Mouse (Mus musculus) cerebellum, postnatal 36 days (tissue): ENCODE measurements around the gene Tmprss6.
A peak's percentile ranks its signal among the peaks of the same experiment; 100 is the strongest.

Experiments
- DNase-seq, 2 experiments: peaks; one replicate each; pipeline ENCODE4 v3.0.0; 2021 to 2022; ENCODE audit warnings: mixed read lengths in 2 of 2

The Tmprss6 gene

DNA sequence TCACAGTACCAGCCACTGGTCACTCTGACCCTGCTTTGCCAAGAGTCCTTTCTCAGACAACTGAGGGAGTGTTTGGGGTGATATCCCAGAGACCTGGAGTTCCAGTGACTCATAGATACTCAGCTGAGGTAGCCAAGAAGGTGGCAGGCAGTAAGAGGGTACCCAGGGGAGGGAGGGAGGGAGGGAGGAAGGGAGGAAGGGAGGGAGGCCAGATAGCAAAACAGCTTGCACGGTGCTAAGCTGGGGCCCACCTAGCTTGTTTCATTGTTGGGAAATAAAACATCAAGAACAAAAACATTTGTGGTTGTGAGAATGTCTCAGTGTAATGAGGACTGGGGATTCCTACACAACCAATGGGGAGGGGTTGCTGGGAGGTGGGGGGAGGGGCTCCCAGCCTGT lies 54.7 kb downstream of the Tmprss6 start:
- DNase-seq, result no peak

DNA sequence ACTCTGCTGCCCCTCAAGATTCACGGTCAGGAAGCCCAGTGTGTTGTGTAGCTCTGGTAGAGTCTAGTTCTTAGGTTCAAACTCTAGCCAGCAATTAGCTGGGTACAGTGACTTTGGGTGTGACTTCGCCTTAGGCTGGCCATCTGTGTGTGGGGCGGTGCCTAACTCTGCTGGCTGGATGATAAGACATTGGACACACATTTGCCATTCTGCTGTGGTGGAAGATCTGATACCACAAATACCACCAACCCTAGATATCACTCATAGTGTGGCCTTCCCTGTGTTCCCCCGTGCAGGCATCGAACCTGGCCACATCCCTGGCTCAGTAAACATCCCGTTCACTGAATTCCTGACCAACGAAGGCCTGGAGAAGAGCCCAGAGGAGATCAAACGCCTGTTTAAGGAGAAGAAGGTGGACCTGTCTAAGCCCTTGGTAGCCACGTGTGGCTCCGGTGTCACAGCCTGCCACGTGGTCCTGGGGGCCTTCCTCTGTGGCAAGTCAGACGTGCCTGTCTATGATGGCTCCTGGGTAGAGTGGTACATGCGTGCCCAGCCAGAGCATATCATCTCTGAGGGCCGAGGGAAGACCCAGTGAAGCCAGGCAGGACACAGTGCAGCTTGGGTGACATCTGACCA lies 55.2 kb downstream of the Tmprss6 start:
- DNase-seq, result no peak

DNA sequence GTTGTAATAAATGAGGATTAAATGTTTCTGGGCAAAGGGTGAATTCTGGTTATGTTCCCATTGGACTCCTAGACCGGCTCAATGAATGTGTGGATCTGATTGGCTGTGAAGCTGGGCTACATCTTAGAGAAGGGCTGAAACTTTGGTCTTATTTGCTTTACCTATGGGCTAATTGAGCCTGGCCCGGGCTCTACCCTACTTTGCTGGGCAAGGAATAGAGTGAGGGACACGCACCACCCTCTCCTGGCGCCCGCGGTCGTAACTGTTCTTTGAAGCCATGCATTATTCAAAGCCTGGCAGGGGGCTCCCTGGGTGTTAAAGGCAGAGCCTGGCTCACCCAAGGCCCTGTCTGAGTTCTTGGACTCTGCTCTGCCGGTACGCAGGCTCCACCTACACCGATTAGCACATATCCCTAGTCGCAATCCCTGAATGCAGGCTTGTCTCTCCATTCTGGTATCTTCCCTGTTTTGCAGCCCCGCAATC lies 58.8 kb downstream of the Tmprss6 start:
- no peak for DNase-seq

DNA sequence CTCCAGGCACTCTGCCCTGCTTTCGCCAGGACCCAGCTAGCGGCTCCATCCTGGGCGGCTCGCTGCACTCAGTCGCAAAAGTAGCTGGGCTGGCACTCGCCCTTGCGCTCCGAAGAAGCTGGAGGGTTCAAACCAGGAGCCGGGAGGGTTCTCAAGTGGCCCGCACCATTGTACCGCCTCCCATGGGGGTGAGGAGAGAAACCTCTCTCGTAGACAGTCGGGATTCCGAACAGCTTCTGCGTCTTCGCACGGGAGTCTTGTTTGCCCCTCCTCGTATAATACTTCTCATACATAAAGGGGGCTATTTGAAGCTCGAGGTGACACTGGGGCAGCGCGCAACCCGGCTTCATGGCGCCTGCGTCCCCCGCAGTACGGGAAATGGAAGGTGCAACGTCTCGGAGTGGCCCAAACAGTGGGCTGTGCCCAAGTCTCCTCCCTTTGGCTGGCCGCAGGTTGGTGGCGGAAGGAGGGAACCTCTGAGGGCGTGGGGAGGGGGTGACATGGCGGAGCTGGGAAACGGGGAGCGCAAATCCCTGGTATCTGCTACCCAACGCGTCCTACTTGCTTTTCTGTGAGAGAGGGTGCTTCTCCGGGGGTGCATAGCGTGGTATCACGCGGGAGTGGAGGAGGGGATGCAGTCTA lies 62.0 kb downstream of the Tmprss6 start, which contains the start of gene Mpst:
Gene Mpst, plus strand, starts transcription at position 124 of the 642 bp plus-strand sequence.
- peak; percentile 88 to 92 for DNase-seq

DNA sequence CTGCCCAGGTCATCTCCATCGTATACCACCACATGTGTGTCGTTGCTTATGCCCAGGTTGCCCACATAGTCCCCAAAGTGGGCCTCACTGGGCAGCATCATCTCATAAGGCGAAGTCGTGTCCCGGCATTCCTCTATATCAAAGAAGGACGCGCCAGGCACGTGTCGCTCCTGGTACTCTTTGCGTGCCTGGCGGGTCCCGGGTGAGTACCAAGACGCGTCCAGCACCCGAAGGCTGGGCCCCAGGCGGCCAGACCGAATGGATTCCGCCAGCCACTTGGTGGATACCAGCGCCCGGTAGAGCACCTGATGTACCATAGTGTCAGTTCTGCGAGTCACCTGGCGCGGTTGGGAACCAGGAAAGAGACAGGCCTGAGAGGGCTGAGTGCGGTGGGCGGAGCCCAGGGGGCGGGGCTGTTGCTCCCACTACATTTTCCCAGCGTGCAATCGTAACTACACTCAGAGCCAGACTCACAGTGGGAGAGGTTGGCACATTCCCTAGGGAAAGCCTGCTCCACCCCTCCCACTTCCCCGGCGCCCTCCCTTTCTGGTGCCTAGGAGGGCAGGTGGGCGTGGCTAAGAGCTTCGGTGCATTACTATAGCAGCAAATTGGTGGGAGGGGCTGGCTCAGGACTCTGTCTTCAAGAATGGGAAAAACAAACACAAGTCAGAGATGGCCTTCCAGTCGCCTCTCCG lies 62.8 kb downstream of the Tmprss6 start, which contains the start of gene Tst:
Gene Tst, minus strand, starts transcription at position 391 of the 695 bp plus-strand sequence.
- peak; percentile 80 to 84 for DNase-seq

DNA sequence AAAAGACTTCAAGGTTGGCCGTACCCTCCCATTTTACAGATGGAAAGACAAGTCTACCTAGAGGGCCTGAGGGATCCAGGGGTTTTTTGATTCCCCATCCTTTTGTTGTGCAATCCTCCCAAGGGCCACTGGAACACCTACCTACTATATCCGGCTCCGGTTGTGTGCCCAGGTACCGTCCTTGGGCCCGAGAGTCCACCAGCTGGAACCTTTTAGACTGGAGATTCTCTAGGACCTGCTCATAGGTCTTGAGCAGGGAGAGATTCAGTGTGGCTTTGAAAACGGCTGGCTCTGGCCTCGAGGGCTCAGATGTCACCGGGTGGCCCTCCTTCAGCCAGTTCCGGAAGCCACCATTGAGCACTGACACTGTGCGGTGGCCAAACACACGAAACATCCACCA lies 63.3 kb downstream of the Tmprss6 start:
- DNase-seq, result no peak

DNA sequence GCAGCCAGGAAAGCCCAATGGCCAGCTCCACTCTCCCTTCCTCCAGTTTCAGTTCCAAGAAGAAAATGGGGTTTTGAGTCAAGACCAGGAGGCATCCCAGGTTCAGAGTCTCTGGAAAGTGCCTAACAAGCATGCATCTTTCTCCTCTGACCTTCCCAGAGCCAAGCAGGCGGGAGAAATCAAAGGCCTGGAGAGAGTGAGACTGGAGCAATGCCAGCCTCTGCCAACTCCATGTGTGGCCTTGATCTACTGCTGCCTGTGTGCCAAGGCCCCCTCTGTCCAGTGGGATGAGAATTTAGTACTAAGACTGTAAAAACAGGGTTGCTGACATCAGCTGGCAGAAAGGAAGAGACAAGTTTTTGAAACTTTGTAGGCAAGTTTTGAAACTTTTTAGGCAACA lies 64.5 kb downstream of the Tmprss6 start:
- peak in 1 of 2 experiments; percentile 25 for DNase-seq

DNA sequence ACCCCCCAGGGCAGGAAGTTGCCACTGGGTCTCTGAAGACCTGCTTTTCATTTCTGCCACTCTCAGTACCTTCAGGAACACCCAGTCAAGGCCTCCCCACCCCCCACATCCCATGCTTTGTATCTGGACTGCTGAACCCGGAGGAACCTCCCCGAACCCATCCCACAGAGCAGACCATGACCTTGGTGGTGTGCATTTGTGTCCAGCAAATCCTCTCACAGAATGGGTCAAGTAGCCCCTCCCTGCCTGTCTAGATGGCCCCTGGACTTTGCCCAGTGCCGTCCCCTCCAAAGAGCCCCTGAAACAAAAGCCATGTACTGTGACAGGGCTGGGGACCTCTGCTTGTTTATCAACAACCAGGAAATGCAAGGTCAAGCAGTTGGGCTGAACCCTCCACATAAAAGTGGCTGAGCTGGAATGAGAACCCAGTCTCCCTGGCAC lies 65.1 kb downstream of the Tmprss6 start:
- no peak for DNase-seq

DNA sequence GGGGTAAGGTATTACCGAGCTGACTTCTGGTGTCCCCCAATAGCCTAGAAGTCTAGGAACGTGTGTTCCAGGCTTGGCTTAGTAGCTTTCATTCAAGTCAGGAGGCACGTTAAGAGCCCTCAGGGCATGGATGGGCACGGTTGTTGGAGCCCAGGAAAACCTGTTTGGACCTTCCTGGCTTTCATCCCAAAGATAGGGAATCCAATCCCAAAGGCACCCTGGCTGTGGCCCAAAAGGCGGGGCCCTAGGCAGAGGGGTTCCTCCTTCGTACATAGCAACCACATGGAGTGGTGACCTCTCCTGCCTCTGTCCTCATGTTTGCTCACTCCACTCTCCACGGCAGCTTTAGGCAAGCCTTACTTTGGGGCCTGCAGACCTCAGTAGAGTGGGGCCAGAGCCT lies 66.0 kb downstream of the Tmprss6 start:
- no peak for DNase-seq

DNA sequence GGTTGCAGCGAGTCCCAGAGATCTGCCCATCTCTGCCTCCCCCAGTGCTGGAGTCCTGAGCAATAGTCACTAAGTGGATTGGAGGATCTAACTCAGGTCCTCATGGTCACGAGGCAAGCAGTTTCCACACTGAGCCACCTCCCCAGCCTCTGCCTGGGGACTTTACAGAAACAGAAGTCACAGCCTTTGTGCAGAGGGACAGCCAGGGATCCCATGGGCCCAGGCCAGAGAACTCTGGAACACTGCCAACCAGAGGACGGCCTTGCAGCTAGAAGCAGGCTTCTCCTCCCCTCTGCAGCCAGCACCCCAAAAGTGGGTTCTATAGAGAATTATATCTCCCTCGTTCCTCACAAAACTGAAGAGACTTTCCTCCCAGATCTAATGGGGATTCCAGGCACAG lies 66.5 kb downstream of the Tmprss6 start:
- peak; percentile 55 to 66 for DNase-seq

DNA sequence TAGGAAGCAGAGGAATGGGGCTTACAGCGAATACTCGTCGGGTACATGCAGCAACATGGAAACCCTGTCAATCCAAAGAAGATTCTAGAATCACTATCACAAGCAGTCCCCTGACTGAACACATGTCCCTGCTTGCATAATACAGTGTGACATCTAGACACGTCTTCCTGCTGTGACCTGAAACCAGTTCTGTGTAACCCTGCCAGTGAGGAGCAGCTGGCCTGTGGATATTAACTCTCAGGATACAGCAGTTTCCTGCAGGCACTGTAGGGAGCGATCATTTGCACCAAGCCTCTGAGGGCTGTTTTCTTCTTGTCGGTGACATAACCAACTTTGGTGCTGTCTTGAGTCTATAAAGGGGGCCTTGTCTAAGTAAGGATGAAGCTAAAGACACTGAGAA lies 67.1 kb downstream of the Tmprss6 start:
- DNase-seq, result no peak

DNA sequence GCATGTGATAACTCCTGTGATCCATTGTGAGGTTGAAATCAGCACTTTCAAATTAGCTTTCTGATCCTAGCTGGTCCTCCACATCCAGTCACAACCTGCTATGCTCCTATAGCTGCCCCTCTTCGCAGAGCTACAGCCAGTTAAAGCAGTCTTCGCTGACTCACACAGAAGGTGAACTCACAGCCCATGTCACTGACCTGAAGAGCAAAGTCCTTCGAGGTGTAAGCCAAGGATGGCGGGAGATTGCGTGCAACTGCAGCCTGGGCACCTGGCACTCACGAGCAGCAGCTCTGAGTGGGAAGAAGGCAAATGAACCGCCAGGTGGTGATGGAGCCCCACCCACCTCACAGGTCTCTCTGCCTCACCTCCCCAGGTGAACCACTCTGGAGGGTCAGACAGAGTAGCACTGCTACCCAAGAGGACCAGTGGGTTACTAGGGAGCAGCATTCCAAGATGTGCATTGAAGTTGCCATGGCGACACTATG lies 72.9 kb downstream of the Tmprss6 start, which contains the start of gene Tex33:
Gene Tex33, minus strand, starts transcription at position 435 of the 485 bp plus-strand sequence.
- DNase-seq, result no peak

DNA sequence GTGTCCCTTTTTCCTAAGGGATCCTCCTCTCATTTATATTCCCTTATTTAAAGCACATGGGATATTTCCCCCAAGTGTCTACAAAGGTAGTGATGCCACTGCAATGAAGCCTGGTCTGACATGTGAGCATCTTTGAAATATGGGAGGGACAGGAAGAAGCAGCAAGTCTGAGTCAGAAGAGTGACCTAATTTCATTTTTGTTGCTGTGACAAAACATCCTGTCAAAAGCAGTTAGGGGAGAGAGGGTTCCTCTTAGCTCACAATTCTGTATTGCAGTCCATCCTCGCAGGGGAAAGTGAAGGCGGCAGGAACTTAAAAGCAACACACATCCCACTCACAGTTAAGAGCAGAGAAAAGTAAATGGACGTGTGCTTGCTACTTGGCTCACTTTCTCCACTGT lies 77.6 kb downstream of the Tmprss6 start:
- no peak for DNase-seq
